Mouse (Mus musculus): ENCODE data around the gene Itih3.

The Itih3 gene

GRCm38 (mm10) chr14:30899972-30900371 is 23.6 kb downstream of the Itih3 start:
- no peak for DNase-seq

- peak; percentile 44 to 56 for DNase-seq
Measured at GRCm38 (mm10) chr14:30888271-30888732, 35.3 kb downstream of the Itih3 start.

GRCm38 (mm10) chr14:30886204-30886603 is 37.4 kb downstream of the Itih3 start, which contains the start of gene Itih4:
Itih4 (plus strand) TSS chr14:30886476.
- no peak for DNase-seq

GRCm38 (mm10) chr14:30885298-30885697 is 38.3 kb downstream of the Itih3 start:
- no peak for DNase-seq

GRCm38 (mm10) chr14:30881718-30882108 is 41.8 kb downstream of the Itih3 start:
- DNase-seq, result peak; percentile 60

- DNase-seq, result peak; percentile 70 to 83
Measured at GRCm38 (mm10) chr14:30880811-30881717, 42.5 kb downstream of the Itih3 start.

GRCm38 (mm10) chr14:30880251-30880650 is 43.3 kb downstream of the Itih3 start:
- DNase-seq, result no peak

- DNase-seq, result no peak
Measured at GRCm38 (mm10) chr14:30879794-30880193, 43.8 kb downstream of the Itih3 start.

GRCm38 (mm10) chr14:30878958-30879571 is 44.5 kb downstream of the Itih3 start, which contains the start of gene Mustn1:
Mustn1 (plus strand) TSS chr14:30879200.
- peak in 1 of 2 experiments; percentile 27 for DNase-seq

- no peak for DNase-seq
Measured at GRCm38 (mm10) chr14:30877827-30878226, 45.7 kb downstream of the Itih3 start.

- no peak for DNase-seq
Measured at GRCm38 (mm10) chr14:30876451-30876850, 47.1 kb downstream of the Itih3 start.

GRCm38 (mm10) chr14:30875955-30876354 is 47.6 kb downstream of the Itih3 start:
- DNase-seq, result no peak

- DNase-seq, result no peak
Measured at GRCm38 (mm10) chr14:30875130-30875865, 48.3 kb downstream of the Itih3 start.

- DNase-seq, result no peak
Measured at GRCm38 (mm10) chr14:30874095-30874700, 49.4 kb downstream of the Itih3 start.

- DNase-seq, result no peak
Measured at GRCm38 (mm10) chr14:30870206-30871147, 53.1 kb downstream of the Itih3 start.

- DNase-seq, result no peak
Measured at GRCm38 (mm10) chr14:30869391-30869801, 54.2 kb downstream of the Itih3 start.

GRCm38 (mm10) chr14:30868826-30869225 is 54.7 kb downstream of the Itih3 start:
- no peak for DNase-seq

GRCm38 (mm10) chr14:30867042-30867441 is 56.5 kb downstream of the Itih3 start:
- DNase-seq, result peak; percentile 70 to 83

- DNase-seq, result peak in 1 of 2 experiments; percentile 35
Measured at GRCm38 (mm10) chr14:30865311-30865710, 58.2 kb downstream of the Itih3 start.

GRCm38 (mm10) chr14:30862368-30862767 is 61.2 kb downstream of the Itih3 start:
- DNase-seq, result no peak

- DNase-seq, result peak; percentile 55 to 60
Measured at GRCm38 (mm10) chr14:30861421-30862125, 62.0 kb downstream of the Itih3 start.

All from cerebellum, postnatal 25 days (tissue).